Mouse (Mus musculus) lung, adult 2 months (tissue): Measurements from ENCODE around the gene Rsu1. TPM values are rescaled to one million over a fixed set of nuclear protein-coding genes. Genes with fewer than 3 reads are reported as not detected.

ENCODE experiments used
- DNase-seq: peaks from one replicate; pipeline ENCODE4 v3.0.0; 2022
- H3K4me1 ChIP-seq: fragments of 200-500 bp; 2 replicates; pipeline ENCODE4 v1.6.1; 2011; ENCODE audit warnings: low read length; ENCODE audit not compliant: control insufficient read depth, insufficient read depth
- H3K4me3 ChIP-seq: fragments of 200-500 bp; replicated peaks from 2 replicates; pipeline ENCODE3; 2011; ENCODE audit warnings: low read depth, mild to moderate bottlenecking, control low read depth, low read length; ENCODE audit errors: extremely low read depth
- CTCF ChIP-seq: fragments of 200-500 bp; IDR thresholded peaks from 2 replicates; pipeline ENCODE4 v1.5.1; 2011; ENCODE audit warnings: mild to moderate bottlenecking, low read length, control low read depth; ENCODE audit not compliant: insufficient read depth
- POLR2A ChIP-seq: fragments of 200-500 bp; IDR thresholded peaks from 2 replicates; pipeline ENCODE4 v1.6.1; 2011; ENCODE audit warnings: low read depth, mild to moderate bottlenecking, control low read depth, low read length, borderline replicate concordance; ENCODE audit errors: extremely low read depth
- WGBS: fragments of 180-500 bp; shearing (Covaris S2); methylation state at CpG from one replicate; pipeline ENCODE4 v1.1.7; 2018; 5-methylcytosine and 5-hydroxymethylcytosine counted together
- polyA plus RNA-seq: library from polyadenylated mRNA; depleted of rRNA; stranded (reverse); fragments of >200 nt; gene quantifications from 2 replicates; pipeline ENCODE4 v1.2.3, GENCODE M21; 2012

Rsu1 gene
- polyA plus RNA-seq, 1 experiment: 125 TPM

GRCm38 (mm10) chr2:13174461-13174860 lies 96.8 kb downstream of the Rsu1 start:
- WGBS: 78% methylated on average over 7 of the region's 7 CpGs
- no peak for DNase-seq
- Histone ChIP-seq H3K4me3 (no peak overlapping the region), H3K4me1 (no peaks in the 10 kb centered on the region)
- TF ChIP-seq CTCF: no peak
- no peak for TF ChIP-seq POLR2A

DNA sequence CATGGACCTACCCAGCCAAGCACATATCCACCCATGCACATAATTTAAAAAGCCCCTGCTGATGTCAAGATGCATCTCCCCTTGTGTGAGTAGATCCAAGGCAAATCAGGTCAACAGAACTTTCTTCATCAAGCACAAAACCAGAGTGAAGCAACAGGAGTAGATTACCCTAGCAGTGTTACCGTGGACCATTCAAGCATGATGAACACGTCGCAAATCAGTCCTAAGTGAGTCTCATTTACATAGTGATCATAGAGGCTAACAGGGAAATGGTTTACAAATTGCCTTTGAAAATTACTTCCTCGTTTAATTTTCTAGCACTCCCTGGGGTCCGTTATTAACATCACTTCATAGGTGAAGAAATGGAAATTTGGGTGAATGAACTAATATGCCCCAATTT lies 100.6 kb downstream of the Rsu1 start:
- 90% methylated on average over 5 of the region's 5 CpGs for WGBS
- TF ChIP-seq POLR2A (no peak), CTCF (no peak)
- H3K4me1 ChIP-seq: no peaks in the 10 kb centered on the region
- no peak for DNase-seq
- H3K4me3 ChIP-seq: no peak overlapping the region

DNA sequence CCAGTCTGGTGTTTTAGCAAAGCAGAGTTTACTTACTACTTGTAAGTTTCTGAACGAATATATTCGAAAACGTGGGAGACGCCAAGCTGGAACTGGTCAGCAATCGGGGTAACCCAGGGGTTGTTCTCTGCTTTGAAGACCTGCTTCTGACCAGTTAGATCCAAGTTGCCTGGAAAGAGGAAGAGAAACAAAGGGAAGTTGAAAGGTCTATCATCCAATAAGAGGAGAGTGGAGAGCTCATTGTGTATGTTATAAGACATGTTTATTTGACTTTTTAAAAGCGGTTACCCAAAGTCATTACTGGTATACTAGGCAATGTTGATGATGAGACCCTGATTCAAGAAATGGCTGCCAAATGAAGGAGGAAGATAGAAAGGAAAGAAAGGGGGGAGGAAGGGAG lies 101.3 kb downstream of the Rsu1 start:
- Histone ChIP-seq H3K4me1 (no peaks in the 10 kb centered on the region), H3K4me3 (no peak overlapping the region)
- WGBS: 86% methylated on average over 6 of the region's 6 CpGs
- TF ChIP-seq CTCF (no peak), POLR2A (no peak)
- DNase-seq: no peak

GRCm38 (mm10) chr2:13169158-13169890 lies 101.9 kb downstream of the Rsu1 start:
- TF ChIP-seq POLR2A (no peak), CTCF (no peak)
- no peaks in the 10 kb centered on the region for H3K4me1 ChIP-seq
- H3K4me3 ChIP-seq: no peak overlapping the region
- DNase-seq: no peak
- 76% methylated on average over 4 of the region's 4 CpGs for WGBS

DNA sequence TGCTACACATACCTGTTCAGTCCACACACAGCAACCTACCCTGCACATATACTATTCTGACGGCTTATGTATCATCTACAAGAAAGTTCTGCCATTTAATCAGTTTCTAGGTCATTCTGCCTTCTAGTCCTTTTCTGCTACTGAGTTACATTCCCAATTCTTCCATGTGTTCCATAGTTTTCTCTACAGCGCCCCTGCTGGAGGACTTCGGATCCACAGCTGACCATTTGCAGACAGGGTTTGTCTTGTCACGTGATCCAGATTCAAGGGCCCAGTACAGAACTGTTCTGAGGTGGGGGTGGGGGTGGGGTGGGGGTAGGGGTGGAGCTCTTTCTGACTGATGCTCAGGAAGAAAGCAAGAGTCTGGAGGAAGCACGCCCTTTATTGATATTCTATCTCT lies 102.5 kb downstream of the Rsu1 start:
- WGBS: 57% methylated on average over 5 of the region's 5 CpGs
- DNase-seq: peak; percentile 14
- no peaks in the 10 kb centered on the region for H3K4me1 ChIP-seq
- TF ChIP-seq CTCF (peak; percentile 59), POLR2A (no peak)
- no peak overlapping the region for H3K4me3 ChIP-seq

DNA sequence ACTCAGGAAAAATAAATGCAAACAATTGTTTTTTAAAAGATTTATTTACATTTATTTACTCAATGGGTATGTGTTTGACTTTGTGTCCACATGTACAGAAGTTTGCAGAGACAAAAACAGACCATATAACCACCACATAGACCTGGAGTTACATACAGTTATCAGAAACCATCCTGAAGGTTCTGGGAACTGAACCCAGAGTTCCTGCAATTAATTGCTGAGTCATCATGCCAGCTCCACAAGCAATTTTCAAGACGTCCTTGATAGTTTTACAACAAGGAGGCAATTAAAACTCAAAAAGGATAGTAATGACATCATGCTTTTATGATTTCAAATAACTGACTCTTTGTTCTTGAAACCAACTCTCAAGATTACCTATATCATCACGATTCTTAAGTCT lies 109.5 kb downstream of the Rsu1 start:
- no peak for DNase-seq
- TF ChIP-seq CTCF: no peak
- TF ChIP-seq POLR2A: no peak
- 83% methylated on average over 2 of the region's 2 CpGs for WGBS
- Histone ChIP-seq H3K4me1 (no peaks in the 10 kb centered on the region), H3K4me3 (no peak overlapping the region)

GRCm38 (mm10) chr2:13145245-13145644 lies 126.0 kb downstream of the Rsu1 start:
- no peaks in the 10 kb centered on the region for H3K4me1 ChIP-seq
- WGBS: 93% methylated on average over 6 of the region's 6 CpGs
- DNase-seq: no peak
- H3K4me3 ChIP-seq: no peak overlapping the region
- TF ChIP-seq CTCF (no peak), POLR2A (no peak)

GRCm38 (mm10) chr2:13134890-13135289 lies 136.3 kb downstream of the Rsu1 start:
- no peak for DNase-seq
- WGBS: 69% methylated on average over 2 of the region's 2 CpGs
- Histone ChIP-seq H3K4me3 (no peak overlapping the region), H3K4me1 (no peaks in the 10 kb centered on the region)
- TF ChIP-seq POLR2A: no peak
- no peak for TF ChIP-seq CTCF

- 89% methylated on average over 8 of the region's 8 CpGs for WGBS
- no peak for DNase-seq
- TF ChIP-seq POLR2A (no peak), CTCF (no peak)
- Histone ChIP-seq H3K4me3 (no peak overlapping the region), H3K4me1 (no peaks in the 10 kb centered on the region)
Observed at GRCm38 (mm10) chr2:13132841-13133240, 138.4 kb downstream of the Rsu1 start.

DNA sequence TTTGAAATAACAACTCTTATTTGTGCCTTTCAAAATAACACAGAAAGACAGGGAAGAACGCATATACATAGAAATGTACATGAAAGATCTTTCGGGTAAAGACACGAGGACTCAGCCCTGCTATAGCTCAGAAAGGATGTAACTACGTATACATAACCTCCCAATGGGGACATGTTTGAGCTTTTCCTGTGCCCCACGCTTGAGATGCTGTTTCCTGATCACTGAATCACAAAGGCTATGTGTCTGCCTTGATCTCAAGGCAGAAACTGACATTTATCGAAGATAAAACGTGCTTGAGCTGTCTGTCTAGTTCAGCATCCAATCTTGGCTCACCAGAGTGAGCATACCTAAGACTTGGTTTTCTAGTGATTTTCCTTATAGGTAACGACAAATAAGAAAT lies 138.8 kb downstream of the Rsu1 start:
- Histone ChIP-seq H3K4me1 (no peaks in the 10 kb centered on the region), H3K4me3 (no peak overlapping the region)
- no peak for TF ChIP-seq POLR2A
- WGBS: 64% methylated on average over 8 of the region's 8 CpGs
- no peak for DNase-seq

- H3K4me3 ChIP-seq: no peak overlapping the region
- 82% methylated on average over 10 of the region's 10 CpGs for WGBS
- no peaks in the 10 kb centered on the region for H3K4me1 ChIP-seq
- DNase-seq: no peak
- TF ChIP-seq POLR2A (no peak), CTCF (no peak)
Observed at GRCm38 (mm10) chr2:13129859-13130258, 141.4 kb downstream of the Rsu1 start.
